Mouse (Mus musculus): ENCODE data around the gene Eif1b. TPM values are rescaled to one million over a fixed set of nuclear protein-coding genes. Genes with fewer than 3 reads are reported as not detected.
"Not testable (repeated sequence)": the region's sequence is repeated elsewhere in the genome, so short reads cannot be mapped to it uniquely, and the experiment has no call there.

Eif1b gene
- polyA plus RNA-seq, 1 experiment from 2014 or later, result 328 TPM

DNA sequence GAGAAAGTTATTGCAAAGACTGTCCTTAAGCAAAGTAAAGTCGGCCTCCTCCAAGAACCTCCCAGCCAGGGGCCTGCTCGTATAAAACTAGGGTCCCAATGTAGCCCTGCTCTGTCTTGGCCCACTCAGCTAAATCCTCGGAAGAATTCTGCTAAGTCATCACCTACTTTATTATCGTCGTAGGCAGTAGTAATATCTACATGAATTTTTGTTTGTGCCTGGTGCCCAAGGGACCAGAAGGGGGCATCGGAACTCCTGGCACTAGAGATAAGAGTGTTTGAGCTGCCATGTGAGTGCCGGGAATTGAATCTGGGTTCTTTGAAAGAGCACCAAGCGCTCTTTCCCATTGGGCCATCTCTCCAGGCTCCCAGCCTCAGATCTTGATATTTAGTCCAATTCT, 35.9 kb downstream of the Eif1b start:
- no peaks in the 10 kb centered on the region for H3K27me3 ChIP-seq
- H3K36me3 ChIP-seq, result no peaks in the 10 kb centered on the region
- H3K4me3 ChIP-seq (replicated peaks), result no peak overlapping the region
- no peak overlapping the region for H3K9ac ChIP-seq (replicated peaks)
- H3K4me2 ChIP-seq (replicated peaks), result no peak overlapping the region
- 90% methylated on average over 8 of the region's 8 CpGs for WGBS
- no peaks in the 10 kb centered on the region for H3K4me1 ChIP-seq (replicated peaks)
- ATAC-seq, result no peak
- H3K27ac ChIP-seq, result no peak overlapping the region
- H3K9me3 ChIP-seq, result no peaks in the 10 kb centered on the region

GRCm38 (mm10) chr9:120528815-120529510, 36.9 kb downstream of the Eif1b start:
- H3K9ac ChIP-seq (replicated peaks), result no peak overlapping the region
- H3K9me3 ChIP-seq, result 0 out of 2 replicates have a peak, but pooled peaks cover under 1% of the 10 kb centered on the region
- no peak overlapping the region for H3K27ac ChIP-seq
- H3K4me3 ChIP-seq (replicated peaks), result no peak overlapping the region
- no peaks in the 10 kb centered on the region for H3K36me3 ChIP-seq
- whole genome bisulfite sequencing, result 88% methylated on average over 17 of the region's 17 CpGs
- ATAC-seq, result no peak
- no peaks in the 10 kb centered on the region for H3K4me1 ChIP-seq (replicated peaks)
- H3K27me3 ChIP-seq, result no peaks in the 10 kb centered on the region
- no peak overlapping the region for H3K4me2 ChIP-seq (replicated peaks)

DNA sequence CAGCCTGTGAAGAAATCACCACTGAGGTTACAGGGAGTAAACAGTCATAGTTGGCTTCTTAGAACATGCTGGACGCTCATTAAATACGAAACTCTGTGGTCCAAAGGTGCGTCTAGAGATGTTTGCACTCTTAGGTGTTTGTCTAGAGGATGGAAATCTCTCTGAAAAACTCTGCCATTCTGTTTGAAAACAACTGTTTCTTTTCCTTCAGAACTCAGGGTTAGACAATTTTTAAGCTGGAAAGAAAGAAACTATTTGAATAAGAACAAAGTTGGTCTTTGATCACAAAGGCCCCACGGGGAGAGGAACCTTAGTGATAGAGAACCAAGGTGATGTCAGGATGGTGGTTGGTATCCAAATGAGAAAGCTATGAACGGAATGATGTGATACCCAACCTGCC, 38.4 kb downstream of the Eif1b start:
- Histone ChIP-seq H3K4me2 (replicated peaks) (no peak overlapping the region), H3K27me3 (no peaks in the 10 kb centered on the region), H3K9me3 (0 out of 2 replicates have a peak, but pooled peaks cover 4% of the 10 kb centered on the region), H3K4me3 (replicated peaks) (no peak overlapping the region), H3K9ac (replicated peaks) (no peak overlapping the region), H3K36me3 (no peaks in the 10 kb centered on the region), H3K4me1 (replicated peaks) (no peaks in the 10 kb centered on the region), H3K27ac (no peak overlapping the region)
- 91% methylated on average over 5 of the region's 5 CpGs for WGBS
- ATAC-seq, result no peak

- H3K27me3 ChIP-seq, result no peaks in the 10 kb centered on the region
- no peak for ATAC-seq
- H3K9ac ChIP-seq (replicated peaks), result no peak overlapping the region
- no peak overlapping the region for H3K4me3 ChIP-seq (replicated peaks)
- no peak overlapping the region for H3K27ac ChIP-seq
- 85% methylated on average over 6 of the region's 6 CpGs for WGBS
- H3K4me1 ChIP-seq (replicated peaks), result no peaks in the 10 kb centered on the region
- H3K36me3 ChIP-seq, result no peaks in the 10 kb centered on the region
- 0 out of 2 replicates have a peak, but pooled peaks cover 4% of the 10 kb centered on the region for H3K9me3 ChIP-seq
- no peak overlapping the region for H3K4me2 ChIP-seq (replicated peaks)
Observed at GRCm38 (mm10) chr9:120532062-120532461, 40.0 kb downstream of the Eif1b start.

DNA sequence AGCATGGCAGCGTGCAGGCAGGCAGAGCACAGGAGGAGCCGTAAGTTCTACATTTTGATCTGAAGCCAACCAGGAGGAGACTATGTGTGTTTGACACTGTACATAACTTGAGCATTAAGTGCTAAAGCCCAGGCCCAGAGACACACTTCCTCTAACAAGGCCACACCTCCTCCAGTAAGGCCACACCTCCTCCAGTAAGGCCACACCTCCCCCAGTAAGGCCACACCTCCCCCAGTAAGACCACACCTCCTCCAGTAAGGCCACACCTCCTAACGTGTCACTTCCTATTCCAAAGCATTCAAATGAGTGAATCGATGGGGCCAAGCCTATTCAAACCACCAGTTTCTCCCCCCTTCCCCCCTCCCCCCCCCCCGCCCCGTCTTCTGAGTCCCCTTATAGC, 40.7 kb downstream of the Eif1b start:
- no peak overlapping the region for H3K27ac ChIP-seq
- H3K27me3 ChIP-seq, result no peaks in the 10 kb centered on the region
- no peak for ATAC-seq
- no peak overlapping the region for H3K4me2 ChIP-seq (replicated peaks)
- WGBS, result 89% methylated on average over 6 of the region's 6 CpGs
- H3K9ac ChIP-seq (replicated peaks), result no peak overlapping the region
- H3K9me3 ChIP-seq, result 0 out of 2 replicates have a peak, but pooled peaks cover 4% of the 10 kb centered on the region
- H3K36me3 ChIP-seq, result no peaks in the 10 kb centered on the region
- H3K4me3 ChIP-seq (replicated peaks), result no peak overlapping the region
- no peaks in the 10 kb centered on the region for H3K4me1 ChIP-seq (replicated peaks)

GRCm38 (mm10) chr9:120533446-120533950, 41.5 kb downstream of the Eif1b start:
- H3K9ac ChIP-seq (replicated peaks); ATAC-seq; H3K4me1 ChIP-seq (replicated peaks); H3K4me3 ChIP-seq (replicated peaks); H3K36me3 ChIP-seq; H3K4me2 ChIP-seq (replicated peaks); H3K9me3 ChIP-seq; H3K27ac ChIP-seq; H3K27me3 ChIP-seq: not testable (repeated sequence)
- 95% methylated on average over 8 of the region's 8 CpGs for WGBS

DNA sequence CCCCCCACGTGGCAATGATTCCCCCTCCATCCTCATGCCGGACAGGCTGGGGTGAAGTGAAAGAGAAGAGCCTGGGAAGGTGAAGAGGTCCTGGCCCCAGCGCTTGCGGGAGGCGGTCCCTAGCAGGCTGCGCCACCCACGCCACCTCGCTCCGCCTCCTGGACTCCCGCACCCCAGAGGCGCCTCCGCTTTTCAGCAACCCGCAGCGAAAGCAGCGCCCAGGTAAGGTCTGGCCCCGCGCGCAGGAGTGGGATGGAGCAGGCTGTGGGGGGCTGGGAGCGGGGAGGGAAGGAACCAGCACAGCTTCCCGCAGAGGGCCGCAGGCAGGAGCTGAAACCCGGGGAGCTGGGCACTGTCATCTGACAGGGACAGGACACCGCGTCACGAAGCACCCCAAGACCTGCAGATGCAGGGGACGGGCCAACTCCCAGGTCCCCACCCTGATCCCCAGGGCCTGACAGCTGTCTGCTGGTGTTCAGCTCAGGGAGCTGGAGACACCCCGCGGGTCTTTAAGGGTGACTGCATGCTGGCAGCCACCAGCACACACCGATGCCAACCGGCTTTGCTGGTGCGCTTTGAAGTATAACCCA, 47.7 kb downstream of the Eif1b start, which contains the start of gene Entpd3:
Entpd3 (plus strand) TSS at position 157 of the 590 bp plus-strand sequence.
- no peak within 1 kb of the TSS for H3K27ac ChIP-seq
- peak within 1 kb of the TSS; percentile 43 for H3K4me3 ChIP-seq (replicated peaks)
- H3K9me3 ChIP-seq, result no peaks in the 10 kb centered on the region
- peak within 1 kb of the TSS; percentile 75 for H3K4me2 ChIP-seq (replicated peaks)
- H3K4me1 ChIP-seq (replicated peaks), result peaks cover 13% of the 10 kb centered on the region
- peaks cover 22% of the 10 kb centered on the region for H3K27me3 ChIP-seq
- WGBS, result under 1% methylated on average over 31 of the region's 31 CpGs
- H3K36me3 ChIP-seq, result no peaks in the 10 kb centered on the region
- peak; percentile 70 for ATAC-seq
- peak within 1 kb of the TSS; percentile 67 for H3K9ac ChIP-seq (replicated peaks)

DNA sequence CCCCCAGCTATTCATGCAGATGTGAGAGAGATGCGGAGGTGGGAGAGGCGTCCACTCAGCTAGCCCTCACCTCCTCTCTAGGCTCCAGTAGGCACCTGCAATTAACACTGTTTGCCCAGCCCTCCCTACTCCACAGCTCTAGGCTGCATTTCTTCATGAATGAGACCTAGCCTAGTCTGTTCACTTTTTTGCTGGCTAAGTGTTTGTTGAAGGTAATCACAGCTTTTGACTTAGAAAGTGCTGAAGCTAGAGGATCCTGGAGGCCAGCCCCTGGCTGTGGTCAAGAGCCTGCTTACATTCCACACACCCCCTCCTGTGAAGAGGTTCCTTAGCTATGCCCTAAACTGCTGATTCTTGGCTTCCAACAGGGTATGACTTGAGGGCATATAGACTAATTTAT, 49.4 kb downstream of the Eif1b start:
- Histone ChIP-seq H3K9ac (replicated peaks) (no peak overlapping the region), H3K36me3 (no peaks in the 10 kb centered on the region), H3K4me3 (replicated peaks) (no peak overlapping the region), H3K9me3 (no peaks in the 10 kb centered on the region), H3K27me3 (peaks cover 22% of the 10 kb centered on the region), H3K4me1 (replicated peaks) (peaks cover 13% of the 10 kb centered on the region), H3K27ac (no peak overlapping the region), H3K4me2 (replicated peaks) (no peak overlapping the region)
- no peak for ATAC-seq
- 33% methylated on average over 2 of the region's 2 CpGs for WGBS

DNA sequence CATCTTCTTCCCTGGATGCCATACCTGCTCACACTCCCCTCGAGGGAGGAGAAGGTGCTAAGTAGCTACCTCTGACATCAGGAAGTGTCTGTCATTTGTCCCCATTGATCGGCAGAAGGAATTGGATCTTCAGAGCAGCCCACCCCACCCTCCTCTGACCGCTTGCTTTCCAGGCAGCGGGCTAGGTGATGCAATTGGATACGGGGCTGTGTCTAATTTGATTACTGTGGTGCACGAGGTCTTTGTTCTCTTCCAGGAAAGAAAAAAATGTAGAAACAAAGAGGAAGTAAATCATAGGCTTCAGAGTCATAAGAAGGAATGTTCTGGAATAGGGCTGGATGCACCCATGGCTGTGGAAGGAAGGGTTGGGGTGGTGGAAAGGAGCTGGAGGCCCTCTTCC, 50.2 kb downstream of the Eif1b start:
- Histone ChIP-seq H3K36me3 (no peaks in the 10 kb centered on the region), H3K9me3 (no peaks in the 10 kb centered on the region), H3K27me3 (peaks cover 22% of the 10 kb centered on the region), H3K9ac (replicated peaks) (no peak overlapping the region), H3K27ac (no peak overlapping the region), H3K4me3 (replicated peaks) (no peak overlapping the region), H3K4me2 (replicated peaks) (no peak overlapping the region), H3K4me1 (replicated peaks) (peaks cover 13% of the 10 kb centered on the region)
- no peak for ATAC-seq
- 29% methylated on average over 6 of the region's 6 CpGs for WGBS

Other genes starting within 250 kb of the Eif1b start
- gene Myrip, start 190.7 kb upstream of the Eif1b start, polyA plus RNA-seq (2015; fragmentation: Nextera tagmentation; extraction: Ambion mirVana), result 2.5 and 4.1 TPM in 2 replicates
- gene Entpd3, start 47.6 kb downstream of the Eif1b start, polyA plus RNA-seq (2015; fragmentation: Nextera tagmentation; extraction: Ambion mirVana), result 1.1 and 1.2 TPM in 2 replicates
- 474 and 477 TPM in 2 replicates for gene Rpl14, start 79.2 kb downstream of the Eif1b start, polyA plus RNA-seq (2015; fragmentation: Nextera tagmentation; extraction: Ambion mirVana)

Measured in midbrain, embryonic 13.5 days (tissue).